Mouse (Mus musculus): ENCODE measurements around the gene Pde4c. TPM values are rescaled to one million over a fixed set of nuclear protein-coding genes. Genes with fewer than 3 reads are reported as not detected.
A peak's percentile ranks its signal among the peaks of the same experiment; 100 is the strongest.

The Pde4c gene
- polyA plus RNA-seq, 1 experiment from 2014 or later = 0.16 TPM

DNA sequence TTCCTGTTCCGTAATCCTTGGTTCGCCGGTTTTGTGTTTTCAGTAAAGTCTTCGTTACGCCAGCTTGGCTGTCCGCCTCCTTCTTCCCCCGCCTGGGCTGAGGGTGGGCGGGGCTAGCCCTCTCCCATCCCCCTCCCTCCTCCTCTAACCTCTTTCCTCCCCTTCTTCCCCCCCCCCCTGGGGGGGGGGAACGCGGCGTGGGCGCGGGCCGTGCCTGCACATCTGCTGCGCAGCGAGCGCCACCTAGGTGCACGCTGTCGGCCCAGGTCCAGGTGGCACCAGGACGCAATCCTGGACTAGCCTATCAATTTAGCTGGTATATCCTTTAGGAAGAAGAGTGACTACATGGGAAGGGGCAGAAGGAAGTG lies 23.0 kb upstream of the Pde4c start:
- DNase-seq (ENCODE audit: low spot score, missing footprints) = peak; percentile 99
- no peaks in the 10 kb centered on the region for H3K36me3 ChIP-seq (ENCODE audit: control insufficient read depth, insufficient read depth, low read length)
- H3K27me3 ChIP-seq (ENCODE audit: control insufficient read depth, insufficient read depth, low read length) = no peaks in the 10 kb centered on the region
- H3K9me3 ChIP-seq (ENCODE audit: control insufficient read depth, low read length) = no peaks in the 10 kb centered on the region
- 2% methylated on average over 20 of the region's 20 CpGs for WGBS
- H3K27ac ChIP-seq (ENCODE audit: low read depth, low read length) = peak overlapping the region; percentile 96
- peak overlapping the region; percentile 65 for H3K4me2 ChIP-seq
- ATAC-seq (ENCODE audit: low FRiP score) = peak; percentile 13; the same call in 1 of the 2 replicates
- peak overlapping the region; percentile 99 for H3K9ac ChIP-seq (ENCODE audit: low read length)
- H3K4me1 ChIP-seq (ENCODE audit: control insufficient read depth, insufficient read depth, low read length) = peaks cover 36% of the 10 kb centered on the region
- peak overlapping the region; percentile 96 for H3K4me3 ChIP-seq (ENCODE audit: low read depth, low read length)

DNA sequence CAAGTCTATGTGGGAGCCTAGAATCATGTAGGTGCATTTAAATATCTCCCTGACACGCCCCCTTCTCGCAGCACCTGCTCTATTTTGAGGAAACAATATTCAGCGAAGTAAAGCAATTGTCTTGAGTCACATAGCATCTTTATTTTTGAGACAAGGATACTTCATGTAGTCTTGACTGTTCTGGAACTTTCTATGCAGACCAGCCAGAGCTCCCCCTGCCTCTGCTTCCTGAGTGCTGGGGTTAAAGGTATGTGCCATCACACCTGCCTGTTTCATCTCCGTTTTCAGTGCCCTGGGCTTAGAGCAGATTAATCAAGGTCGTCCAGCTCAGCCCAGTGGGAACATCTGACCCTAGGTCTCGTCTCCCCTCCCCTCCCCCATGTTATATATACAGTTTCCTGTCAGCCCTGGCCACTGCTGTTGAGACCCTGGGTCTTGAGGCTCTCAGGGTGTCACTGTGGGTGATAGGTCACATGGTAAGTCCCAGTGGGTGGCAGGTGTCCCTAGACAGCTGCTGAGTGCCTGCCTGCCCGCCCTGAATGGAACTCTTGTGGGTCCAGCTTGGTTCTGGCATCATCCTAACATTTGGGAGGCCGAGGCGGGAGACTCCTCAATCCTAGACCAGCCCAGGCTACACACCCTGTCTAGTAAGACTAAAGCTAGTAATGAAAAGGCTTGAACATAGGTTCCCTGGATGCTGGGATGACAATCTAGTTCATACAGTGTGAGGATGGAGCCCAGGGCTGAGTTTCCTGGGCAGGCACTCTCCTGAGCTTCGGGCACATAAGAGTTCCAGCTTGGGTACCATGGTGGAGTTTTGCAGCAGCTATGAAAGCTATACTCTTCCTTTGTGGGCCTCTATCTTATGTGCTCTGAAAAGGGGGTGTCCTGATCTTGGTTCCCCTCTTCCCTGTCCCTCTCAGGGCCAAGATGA lies 22.2 kb upstream of the Pde4c start:
- ATAC-seq (ENCODE audit: low FRiP score) = no peak
- H3K27me3 ChIP-seq (ENCODE audit: control insufficient read depth, insufficient read depth, low read length) = no peaks in the 10 kb centered on the region
- peak overlapping the region; percentile 65 for H3K4me2 ChIP-seq
- H3K4me1 ChIP-seq (ENCODE audit: control insufficient read depth, insufficient read depth, low read length) = peaks cover 30% of the 10 kb centered on the region
- H3K9ac ChIP-seq (ENCODE audit: low read length) = peak overlapping the region; percentile 99
- H3K4me3 ChIP-seq (ENCODE audit: low read depth, low read length) = peak overlapping the region; percentile 96
- H3K27ac ChIP-seq (ENCODE audit: low read depth, low read length) = peak overlapping the region; percentile 49
- H3K9me3 ChIP-seq (ENCODE audit: control insufficient read depth, low read length) = no peaks in the 10 kb centered on the region
- 58% methylated on average over 10 of the region's 10 CpGs for WGBS
- no peaks in the 10 kb centered on the region for H3K36me3 ChIP-seq (ENCODE audit: control insufficient read depth, insufficient read depth, low read length)
- DNase-seq (ENCODE audit: low spot score, missing footprints) = peak; percentile 87

GRCm38 (mm10) chr8:70701982-70702841 lies 21.3 kb upstream of the Pde4c start:
- 93% methylated on average over 2 of the region's 2 CpGs for WGBS
- Histone ChIP-seq H3K36me3 (ENCODE audit: control insufficient read depth, insufficient read depth, low read length) (no peaks in the 10 kb centered on the region), H3K27ac (ENCODE audit: low read depth, low read length) (no peak overlapping the region), H3K27me3 (ENCODE audit: control insufficient read depth, insufficient read depth, low read length) (no peaks in the 10 kb centered on the region), H3K4me1 (ENCODE audit: control insufficient read depth, insufficient read depth, low read length) (peaks cover 21% of the 10 kb centered on the region), H3K9me3 (ENCODE audit: control insufficient read depth, low read length) (no peaks in the 10 kb centered on the region), H3K4me2 (peak overlapping the region; percentile 65; the same call in 1 of the 2 replicates), H3K9ac (ENCODE audit: low read length) (no peak overlapping the region), H3K4me3 (ENCODE audit: low read depth, low read length) (no peak overlapping the region)
- ATAC-seq (ENCODE audit: low FRiP score) (no peak), DNase-seq (ENCODE audit: low spot score, missing footprints) (no peak)

- H3K27me3 ChIP-seq (ENCODE audit: control insufficient read depth, insufficient read depth, low read length) = no peaks in the 10 kb centered on the region
- H3K27ac ChIP-seq (ENCODE audit: low read depth, low read length) = no peak overlapping the region
- DNase-seq (ENCODE audit: low spot score, missing footprints) = no peak
- WGBS = 85% methylated on average over 3 of the region's 3 CpGs
- no peaks in the 10 kb centered on the region for H3K36me3 ChIP-seq (ENCODE audit: control insufficient read depth, insufficient read depth, low read length)
- H3K4me2 ChIP-seq = no peak overlapping the region
- no peaks in the 10 kb centered on the region for H3K9me3 ChIP-seq (ENCODE audit: control insufficient read depth, low read length)
- no peak overlapping the region for H3K9ac ChIP-seq (ENCODE audit: low read length)
- peaks cover 15% of the 10 kb centered on the region for H3K4me1 ChIP-seq (ENCODE audit: control insufficient read depth, insufficient read depth, low read length)
- no peak overlapping the region for H3K4me3 ChIP-seq (ENCODE audit: low read depth, low read length)
- no peak for ATAC-seq (ENCODE audit: low FRiP score)
Measured at GRCm38 (mm10) chr8:70702842-70703182, 20.7 kb upstream of the Pde4c start.

- 90% methylated on average over 3 of the region's 3 CpGs for WGBS
- H3K4me1 ChIP-seq (ENCODE audit: control insufficient read depth, insufficient read depth, low read length) = peaks cover 12% of the 10 kb centered on the region
- H3K27me3 ChIP-seq (ENCODE audit: control insufficient read depth, insufficient read depth, low read length) = no peaks in the 10 kb centered on the region
- no peak within 1 kb of the TSS for H3K27ac ChIP-seq (ENCODE audit: low read depth, low read length)
- DNase-seq (ENCODE audit: low spot score, missing footprints) (no peak), ATAC-seq (ENCODE audit: low FRiP score) (no peak)
- no peaks in the 10 kb centered on the region for H3K36me3 ChIP-seq (ENCODE audit: control insufficient read depth, insufficient read depth, low read length)
- H3K4me3 ChIP-seq (ENCODE audit: low read depth, low read length) = no peak within 1 kb of the TSS
- H3K9me3 ChIP-seq (ENCODE audit: control insufficient read depth, low read length) = no peaks in the 10 kb centered on the region
- H3K9ac ChIP-seq (ENCODE audit: low read length) = no peak within 1 kb of the TSS
- H3K4me2 ChIP-seq = no peak within 1 kb of the TSS; the same call in 1 of the 2 replicates
Measured at GRCm38 (mm10) chr8:70703287-70703686, 20.2 kb upstream of the Pde4c start, which contains the start of gene Iqcn. Iqcn (plus strand) TSS chr8:70703457.

DNA sequence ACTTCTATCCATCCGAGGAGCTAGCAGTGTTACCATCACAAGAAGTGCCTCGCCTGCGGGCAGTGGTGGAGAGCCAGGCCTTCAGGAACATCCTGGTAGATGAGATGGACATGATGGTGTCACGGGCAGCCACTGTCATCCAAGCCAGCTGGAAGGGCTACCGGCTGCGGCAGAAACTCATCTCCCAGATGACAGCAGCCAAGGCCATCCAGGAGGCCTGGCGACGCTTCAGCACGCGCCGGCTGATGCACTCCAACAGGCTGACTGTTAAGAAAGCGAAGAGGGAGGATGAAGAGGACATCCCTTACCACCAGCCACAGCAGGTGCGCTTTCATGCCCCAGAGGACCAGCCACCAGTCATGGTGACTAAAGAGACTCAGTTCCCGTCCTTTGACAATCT lies 15.2 kb upstream of the Pde4c start:
- H3K36me3 ChIP-seq (ENCODE audit: control insufficient read depth, insufficient read depth, low read length) = no peaks in the 10 kb centered on the region
- WGBS = 92% methylated on average over 14 of the region's 14 CpGs

DNA sequence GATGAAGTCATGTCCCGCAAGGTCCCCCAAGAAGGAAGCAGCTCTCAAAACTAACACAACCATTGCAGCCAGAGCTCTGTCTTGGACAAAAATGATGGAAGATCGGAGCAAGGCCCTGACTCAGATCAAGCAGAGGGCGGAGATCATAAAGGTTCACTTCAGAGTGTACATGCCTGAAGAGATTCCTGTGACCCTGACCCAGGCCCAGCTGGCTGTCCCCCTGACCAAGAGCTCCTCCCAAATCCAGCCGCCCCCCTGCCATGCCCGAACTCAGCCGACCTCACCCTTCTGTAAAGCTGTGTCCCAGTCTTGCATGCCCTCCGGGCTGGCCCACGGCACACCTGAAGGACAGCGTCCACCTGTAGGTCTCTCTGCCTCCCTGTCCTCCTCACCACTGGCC lies 13.7 kb upstream of the Pde4c start:
- Histone ChIP-seq H3K36me3 (ENCODE audit: control insufficient read depth, insufficient read depth, low read length) (no peaks in the 10 kb centered on the region), H3K9me3 (ENCODE audit: control insufficient read depth, low read length) (no peaks in the 10 kb centered on the region), H3K27ac (ENCODE audit: low read depth, low read length) (no peak overlapping the region), H3K4me1 (ENCODE audit: control insufficient read depth, insufficient read depth, low read length) (no peaks in the 10 kb centered on the region), H3K27me3 (ENCODE audit: control insufficient read depth, insufficient read depth, low read length) (no peaks in the 10 kb centered on the region), H3K4me3 (ENCODE audit: low read depth, low read length) (no peak overlapping the region), H3K4me2 (no peak overlapping the region), H3K9ac (ENCODE audit: low read length) (no peak overlapping the region)
- DNase-seq (ENCODE audit: low spot score, missing footprints) = no peak
- 89% methylated on average over 9 of the region's 9 CpGs for WGBS
- no peak for ATAC-seq (ENCODE audit: low FRiP score)

More for the DNA sequence above, 15.2 kb upstream of the Pde4c start:
- Histone ChIP-seq H3K4me2 (no peak overlapping the region), H3K4me3 (ENCODE audit: low read depth, low read length) (no peak overlapping the region), H3K9ac (ENCODE audit: low read length) (no peak overlapping the region), H3K27ac (ENCODE audit: low read depth, low read length) (no peak overlapping the region), H3K27me3 (ENCODE audit: control insufficient read depth, insufficient read depth, low read length) (no peaks in the 10 kb centered on the region), H3K9me3 (ENCODE audit: control insufficient read depth, low read length) (no peaks in the 10 kb centered on the region), H3K4me1 (ENCODE audit: control insufficient read depth, insufficient read depth, low read length) (no peaks in the 10 kb centered on the region)
- no peak for ATAC-seq (ENCODE audit: low FRiP score)
- no peak for DNase-seq (ENCODE audit: low spot score, missing footprints)

DNA sequence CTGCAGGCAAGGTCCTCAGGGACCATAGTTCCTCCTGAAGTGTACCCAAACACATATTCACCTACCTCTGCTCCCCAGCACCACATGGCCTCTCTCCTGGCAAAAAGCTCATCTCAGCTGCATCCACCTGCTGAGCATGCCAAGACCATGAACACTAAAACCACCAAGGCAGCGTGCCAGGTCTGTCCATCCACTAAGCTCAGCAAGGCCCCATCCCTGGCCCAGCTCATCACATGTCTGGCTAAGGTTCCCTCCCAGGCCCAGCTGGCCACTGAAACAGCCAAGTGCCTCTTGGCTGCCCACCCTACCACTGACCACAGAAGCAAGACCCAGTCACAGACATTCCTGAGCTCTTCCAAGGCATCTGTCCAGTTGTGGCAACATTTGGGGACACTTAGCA lies 13.2 kb upstream of the Pde4c start:
- Histone ChIP-seq H3K27me3 (ENCODE audit: control insufficient read depth, insufficient read depth, low read length) (no peaks in the 10 kb centered on the region), H3K9ac (ENCODE audit: low read length) (no peak overlapping the region), H3K27ac (ENCODE audit: low read depth, low read length) (no peak overlapping the region), H3K9me3 (ENCODE audit: control insufficient read depth, low read length) (no peaks in the 10 kb centered on the region), H3K4me3 (ENCODE audit: low read depth, low read length) (no peak overlapping the region), H3K4me1 (ENCODE audit: control insufficient read depth, insufficient read depth, low read length) (no peaks in the 10 kb centered on the region), H3K36me3 (ENCODE audit: control insufficient read depth, insufficient read depth, low read length) (no peaks in the 10 kb centered on the region), H3K4me2 (no peak overlapping the region)
- 95% methylated on average over 1 of the region's 1 CpGs for WGBS
- ATAC-seq (ENCODE audit: low FRiP score) (no peak), DNase-seq (ENCODE audit: low spot score, missing footprints) (no peak)

DNA sequence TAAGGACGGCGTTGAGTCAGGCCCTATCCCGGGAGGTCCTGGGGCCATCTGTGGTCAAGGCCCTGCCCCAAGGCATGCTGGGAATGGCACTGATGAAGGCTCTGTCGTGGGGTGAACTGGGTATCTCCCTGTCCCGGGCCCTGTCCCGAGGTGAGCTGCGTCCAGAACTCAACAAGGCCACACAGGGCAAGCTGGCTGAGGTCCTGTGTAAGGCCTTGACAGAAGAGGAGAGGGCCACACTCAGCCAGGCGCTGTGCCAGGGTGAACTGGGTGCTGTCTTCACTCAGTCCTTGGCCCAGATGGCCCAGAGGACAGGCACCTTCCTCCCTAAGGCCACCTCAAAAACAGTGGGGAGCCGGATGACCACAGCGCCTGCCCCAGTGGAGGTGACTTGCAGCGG lies 12.5 kb upstream of the Pde4c start:
- Histone ChIP-seq H3K36me3 (ENCODE audit: control insufficient read depth, insufficient read depth, low read length) (no peaks in the 10 kb centered on the region), H3K4me3 (ENCODE audit: low read depth, low read length) (no peak overlapping the region), H3K4me1 (ENCODE audit: control insufficient read depth, insufficient read depth, low read length) (no peaks in the 10 kb centered on the region), H3K9me3 (ENCODE audit: control insufficient read depth, low read length) (no peaks in the 10 kb centered on the region), H3K27ac (ENCODE audit: low read depth, low read length) (no peak overlapping the region), H3K4me2 (no peak overlapping the region), H3K27me3 (ENCODE audit: control insufficient read depth, insufficient read depth, low read length) (no peaks in the 10 kb centered on the region), H3K9ac (ENCODE audit: low read length) (no peak overlapping the region)
- WGBS = 90% methylated on average over 11 of the region's 11 CpGs
- DNase-seq (ENCODE audit: low spot score, missing footprints) (no peak), ATAC-seq (ENCODE audit: low FRiP score) (no peak; the same call in 1 of the 2 replicates)
